ENCODE assay signal across 13 mouse cellular contexts in genomic region chr4:142411792-142412191, GRCm38 (mm10).
DNase-seq lines count a peak whose midpoint lies in the region; ATAC-seq and TF ChIP-seq lines count a peak whose summit lies in the region.
"Had no signal": no experiment of that assay in that cellular context is flagged by ENCODE, and none has a peak within 500 bp of the region (broad histone marks: within the 10 kb centered on the region; RNA-seq: fewer than 3 reads in every experiment).

No protein-coding gene starts in this region.

- no peak overlapping the region for H3K9ac ChIP-seq in forebrain, embryonic 14.5 days (ENCODE audit: low read length)
- no peak overlapping the region for H3K9ac ChIP-seq in forebrain, embryonic 12.5 days
- no peak overlapping the region for H3K9ac ChIP-seq in neural tube, embryonic 15.5 days (replicated peaks)

- H3K4me2 ChIP-seq in forebrain, embryonic 14.5 days (ENCODE audit: low read length), result no peak overlapping the region
- no peak overlapping the region for H3K4me2 ChIP-seq in forebrain, embryonic 12.5 days
- H3K4me2 ChIP-seq in neural tube, embryonic 15.5 days, result no peak overlapping the region
- H3K4me2 ChIP-seq: liver, embryonic 11.5 days had no signal

- no peaks in the 10 kb centered on the region for H3K9me3 ChIP-seq in forebrain, embryonic 14.5 days (replicated peaks; ENCODE audit: control insufficient read depth, low read length)
- no peaks in the 10 kb centered on the region for H3K9me3 ChIP-seq in forebrain, embryonic 12.5 days
- H3K9me3 ChIP-seq in neural tube, embryonic 15.5 days (replicated peaks), result no peaks in the 10 kb centered on the region

- intact Hi-C loops in left cerebral cortex, adult 2 months (cut with DNase I), result no loop called here
- intact Hi-C loops in left cerebral cortex, postnatal 36 days (cut with DNase I), result no loop called here

- H3K4me3 ChIP-seq in forebrain, embryonic 14.5 days (ENCODE audit: low read depth, low read length), result no peak overlapping the region
- no peak overlapping the region for H3K4me3 ChIP-seq in forebrain, embryonic 12.5 days (replicated peaks)
- no peak overlapping the region for H3K4me3 ChIP-seq in left cerebral cortex, adult 2 months
- no peak overlapping the region for H3K4me3 ChIP-seq in neural tube, embryonic 15.5 days (replicated peaks)

- H3K4me1 ChIP-seq in forebrain, embryonic 14.5 days (ENCODE audit: control insufficient read depth, insufficient read depth, low read length), result peaks cover 30% of the 10 kb centered on the region
- H3K4me1 ChIP-seq in forebrain, embryonic 12.5 days, result peaks cover 33% of the 10 kb centered on the region
- H3K4me1 ChIP-seq in neural tube, embryonic 15.5 days, result peaks cover 31% of the 10 kb centered on the region

- H3K27me3 ChIP-seq in forebrain, embryonic 14.5 days (replicated peaks; ENCODE audit: control insufficient read depth, insufficient read depth, low read length), result no peaks in the 10 kb centered on the region
- no peaks in the 10 kb centered on the region for H3K27me3 ChIP-seq in forebrain, embryonic 12.5 days
- no peaks in the 10 kb centered on the region for H3K27me3 ChIP-seq in neural tube, embryonic 15.5 days (replicated peaks)

- no peak for ATAC-seq in forebrain, embryonic 14.5 days
- no peak for ATAC-seq in forebrain, embryonic 12.5 days (ENCODE audit: low FRiP score)
- ATAC-seq in neural tube, embryonic 15.5 days (ENCODE audit: low FRiP score), result no peak

- no peak for DNase-seq in forebrain, embryonic 14.5 days (ENCODE audit: low spot score)
- DNase-seq in left cerebral cortex, adult 2 months (ENCODE audit: extremely low spot score in 1 of 2, low spot score in 2 of 2), result no peak
- DNase-seq in left cerebral cortex, postnatal 36 days (ENCODE audit: low spot score in 2 of 2), result no peak
- peak; percentile 37 for DNase-seq in right cerebral cortex, postnatal 4 days
- DNase-seq in right cerebral cortex, adult 18-20 months, result no peak
- no peak for DNase-seq in frontal cortex, postnatal 10 days (ENCODE audit: low spot score in 2 of 2)
- DNase-seq: adrenal gland, postnatal 25 days; kidney, adult 8-10 months; lung, adult 2 months; thymus, adult 2 months had no signal

- WGBS in forebrain, embryonic 14.5 days, result 92% methylated on average over 5 of the region's 5 CpGs
- WGBS in forebrain, embryonic 12.5 days, result 89% methylated on average over 5 of the region's 5 CpGs
- 90% methylated on average over 5 of the region's 5 CpGs for WGBS in neural tube, embryonic 15.5 days

- H3K27ac ChIP-seq in forebrain, embryonic 14.5 days (ENCODE audit: low read depth, low read length), result peak overlapping the region; percentile 78
- no peak overlapping the region for H3K27ac ChIP-seq in forebrain, embryonic 12.5 days
- no peak overlapping the region for H3K27ac ChIP-seq in left cerebral cortex, adult 2 months
- peak overlapping the region; percentile 63 for H3K27ac ChIP-seq in neural tube, embryonic 15.5 days (replicated peaks)

- TF ChIP-seq CTCF in left cerebral cortex, adult 2 months (IDR thresholded peaks at IDR 0.05), result peak; percentile 23; the same call in 1 of the 2 replicates

- no peaks in the 10 kb centered on the region for H3K36me3 ChIP-seq in forebrain, embryonic 14.5 days (ENCODE audit: control insufficient read depth, insufficient read depth, low read length)
- H3K36me3 ChIP-seq in forebrain, embryonic 12.5 days (replicated peaks), result no peaks in the 10 kb centered on the region
- no peaks in the 10 kb centered on the region for H3K36me3 ChIP-seq in neural tube, embryonic 15.5 days

Comparison
In these comparisons a context has a peak if more than half of its experiments do, and no peak if none do; other contexts are left out.
1. H3K27ac ChIP-seq: peak in forebrain, embryonic 14.5 days (single experiment) and neural tube, embryonic 15.5 days (single experiment); none in forebrain, embryonic 12.5 days (single experiment) and left cerebral cortex, adult 2 months (single experiment).